Mouse (Mus musculus) urinary bladder, adult 2 months (tissue): Measurements from ENCODE around the gene Gsdmc4. TPM values are rescaled to one million over a fixed set of nuclear protein-coding genes. Genes with fewer than 3 reads are reported as not detected.
"Not testable (repeated sequence)": the region's sequence is repeated elsewhere in the genome, so short reads cannot be mapped to it uniquely, and the experiment has no call there.

ENCODE experiments used
- DNase-seq: peaks from one replicate; pipeline ENCODE4 v3.0.0; 2022; ENCODE audit warnings: low spot score
- polyA plus RNA-seq: library from polyadenylated mRNA; depleted of rRNA; stranded (reverse); fragments of >200 nt; gene quantifications from 2 replicates; pipeline ENCODE4 v1.2.3, GENCODE M21; 2012; rRNA removed

The Gsdmc4 gene
- 0.71 and 0.84 TPM in 2 replicates for polyA plus RNA-seq

DNA sequence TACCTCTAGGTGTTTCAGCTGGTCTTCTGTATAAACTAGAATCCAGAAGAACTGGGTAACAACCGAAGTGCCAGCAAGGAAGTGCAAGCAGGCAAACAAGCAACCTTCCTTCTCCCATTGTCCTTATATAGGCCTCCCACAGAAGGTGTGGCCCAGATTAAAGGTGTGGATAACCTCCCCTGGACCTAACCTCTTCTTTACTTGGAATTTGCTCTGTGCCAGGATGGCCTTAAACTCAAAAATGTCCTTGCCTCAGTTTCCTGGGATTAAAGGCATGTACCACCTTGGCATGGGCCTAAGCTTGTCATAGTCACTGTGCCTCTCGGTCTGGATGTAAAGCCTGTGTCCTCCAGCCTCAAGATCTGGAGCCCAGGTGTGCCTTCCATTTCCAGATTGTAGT lies at the start of gene Gsdmc4:
Gene Gsdmc4, minus strand, starts transcription at position 101 of the 400 bp plus-strand sequence.
- DNase-seq, result not testable (repeated sequence)

GRCm38 (mm10) chr15:63960542-63960941 lies 48.4 kb upstream of the Gsdmc4 start:
- DNase-seq, result no peak

- no peak for DNase-seq
Measured at GRCm38 (mm10) chr15:63957553-63957952, 45.5 kb upstream of the Gsdmc4 start.

GRCm38 (mm10) chr15:63953256-63953655 lies 41.2 kb upstream of the Gsdmc4 start:
- DNase-seq, result no peak

DNA sequence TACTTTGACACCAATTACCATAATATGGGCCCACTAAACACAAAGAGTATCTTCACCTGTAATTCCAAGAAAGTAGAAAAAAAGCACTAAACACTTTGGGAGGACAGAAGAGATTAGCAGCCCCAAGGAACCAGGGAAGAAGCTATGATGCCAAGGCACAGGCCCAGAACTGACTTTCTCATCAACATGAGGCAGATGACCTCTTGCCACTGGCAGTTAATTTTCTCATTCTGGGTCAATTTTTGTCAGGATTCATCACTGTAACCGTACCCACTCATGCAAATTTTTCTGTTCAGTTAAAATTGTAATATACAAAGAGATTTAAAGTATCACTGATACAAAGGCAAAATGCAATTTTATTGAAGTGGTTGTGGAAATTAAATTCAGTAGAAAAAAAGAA lies 29.1 kb upstream of the Gsdmc4 start:
- DNase-seq, result no peak

- DNase-seq, result no peak
Measured at GRCm38 (mm10) chr15:63932656-63933055, 20.6 kb upstream of the Gsdmc4 start.

DNA sequence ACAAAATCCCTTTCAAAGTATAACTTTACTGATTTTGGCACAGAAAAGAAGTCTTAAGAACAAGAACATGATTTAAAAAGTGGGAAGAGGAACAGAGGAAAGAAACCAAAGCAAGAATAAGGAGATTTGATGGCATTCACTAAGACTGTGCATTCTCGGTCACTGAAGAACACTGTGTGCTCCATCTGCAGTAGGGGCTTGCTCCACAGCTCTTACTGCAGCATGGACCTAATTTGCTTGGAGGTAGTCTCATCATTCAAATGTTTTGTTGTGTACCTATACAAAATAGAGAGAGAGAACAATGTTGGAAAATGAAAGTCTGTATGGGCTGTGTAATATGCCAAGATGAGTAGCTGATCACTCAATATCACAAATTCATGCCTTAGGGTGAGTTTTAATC lies 19.3 kb upstream of the Gsdmc4 start:
- DNase-seq, result no peak

DNA sequence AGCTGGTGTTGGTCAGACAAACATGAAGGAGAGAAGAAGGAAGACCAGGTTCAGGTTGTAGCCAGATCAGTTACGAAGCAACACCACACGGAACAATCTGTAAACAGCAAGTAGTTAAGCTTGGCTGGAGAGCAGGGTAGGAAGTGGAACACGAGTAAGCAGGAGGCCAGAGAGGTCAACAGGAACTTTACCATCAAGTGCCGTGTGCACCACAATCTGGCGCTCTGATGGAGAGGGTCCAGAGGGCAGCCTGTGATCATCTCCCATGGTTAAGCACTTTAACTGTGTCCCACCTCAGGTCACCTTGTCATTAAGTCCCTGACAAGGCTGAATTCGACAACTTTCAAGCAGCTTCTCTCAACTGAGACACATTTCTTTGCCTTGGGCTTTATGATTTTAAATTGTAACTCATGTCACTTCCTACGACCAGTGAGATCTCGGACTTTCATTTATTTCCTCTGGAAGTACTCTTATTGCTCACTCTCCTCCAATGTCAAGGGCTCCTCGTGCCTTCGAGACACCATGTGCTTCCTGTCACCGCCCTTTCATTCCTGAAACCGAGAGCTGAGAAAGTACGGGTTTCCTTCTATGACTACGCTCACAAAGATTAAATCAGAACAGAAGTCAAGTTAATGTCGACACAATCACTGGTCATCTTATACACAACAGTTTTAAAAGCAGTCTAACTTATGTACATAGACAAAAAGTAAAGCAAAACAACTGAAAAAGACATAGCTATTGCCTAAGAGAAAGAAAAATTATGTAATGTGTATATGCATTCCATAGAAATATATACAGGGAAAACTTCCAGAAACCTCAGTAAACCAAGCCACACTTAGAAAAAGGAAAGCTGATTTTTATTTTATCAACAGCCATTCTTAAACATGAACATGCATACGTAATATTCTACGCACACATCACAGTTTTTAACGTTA lies 18.3 kb upstream of the Gsdmc4 start:
- DNase-seq, result no peak

GRCm38 (mm10) chr15:63926201-63926600 lies 14.1 kb upstream of the Gsdmc4 start:
- no peak for DNase-seq

DNA sequence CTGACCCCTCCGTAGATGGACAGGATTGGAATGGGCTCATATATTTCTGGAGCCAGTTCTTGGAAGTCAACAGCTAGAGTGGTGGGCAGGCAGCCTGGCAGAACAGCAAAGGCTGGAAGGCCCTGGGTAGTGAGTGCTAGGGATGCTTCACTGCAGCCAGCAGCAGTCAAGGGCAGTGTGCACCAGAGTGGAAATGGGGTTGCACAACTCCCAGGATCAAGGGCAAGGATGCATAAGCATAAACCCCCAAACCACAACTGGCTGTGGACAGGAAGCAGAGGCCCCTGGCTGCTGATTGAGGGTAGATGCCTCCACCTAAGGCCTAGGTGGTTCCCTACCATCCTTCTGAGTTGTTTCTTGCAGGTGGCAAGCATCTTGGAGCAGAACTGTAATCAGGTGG lies 12.4 kb upstream of the Gsdmc4 start:
- no peak for DNase-seq

GRCm38 (mm10) chr15:63921618-63922017 lies 9.5 kb upstream of the Gsdmc4 start:
- DNase-seq, result not testable (repeated sequence)

GRCm38 (mm10) chr15:63919728-63920127 lies 7.6 kb upstream of the Gsdmc4 start:
- DNase-seq, result not testable (repeated sequence)

DNA sequence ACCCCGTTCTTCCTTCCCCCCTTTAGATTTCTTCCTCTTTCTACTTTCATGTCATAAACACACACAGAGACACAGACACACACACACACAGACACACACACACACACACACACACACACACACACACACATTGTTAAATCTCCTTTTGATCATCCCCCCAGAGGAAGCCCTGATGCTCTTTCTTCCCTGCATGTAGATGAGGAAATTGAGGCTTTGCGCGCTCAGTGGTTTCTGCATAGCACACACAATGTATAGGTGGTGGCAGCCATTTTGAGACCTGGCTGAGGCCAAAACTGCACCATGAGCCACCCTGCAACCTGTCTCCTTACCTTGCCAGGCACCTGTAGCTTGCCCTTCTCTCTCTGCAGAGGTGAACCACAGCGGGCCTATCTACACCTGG lies 4.5 kb upstream of the Gsdmc4 start:
- DNase-seq, result not testable (repeated sequence)

DNA sequence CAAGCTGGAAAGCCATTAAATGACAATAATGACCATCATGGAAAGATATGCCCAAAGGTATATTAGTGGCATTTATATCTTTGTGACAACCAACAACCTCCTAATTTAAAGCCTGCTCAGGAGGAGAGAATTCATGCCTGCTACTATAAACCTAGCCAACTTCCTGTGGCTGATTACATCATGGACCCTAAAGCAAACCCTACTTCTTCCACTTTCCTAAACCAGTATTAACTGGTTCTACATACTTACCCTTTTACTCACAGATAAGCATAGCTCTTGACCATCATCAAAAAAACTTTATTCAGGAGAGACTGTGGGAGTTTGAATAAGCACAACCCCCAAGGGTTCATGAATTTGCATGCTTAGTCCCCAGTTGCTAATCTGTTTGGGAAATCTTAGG lies 2.2 kb downstream of the Gsdmc4 start:
- DNase-seq, result not testable (repeated sequence)

- not testable (repeated sequence) for DNase-seq
Measured at GRCm38 (mm10) chr15:63895560-63896353, 16.3 kb downstream of the Gsdmc4 start.

- DNase-seq, result not testable (repeated sequence)
Measured at GRCm38 (mm10) chr15:63888440-63888839, 23.7 kb downstream of the Gsdmc4 start.

DNA sequence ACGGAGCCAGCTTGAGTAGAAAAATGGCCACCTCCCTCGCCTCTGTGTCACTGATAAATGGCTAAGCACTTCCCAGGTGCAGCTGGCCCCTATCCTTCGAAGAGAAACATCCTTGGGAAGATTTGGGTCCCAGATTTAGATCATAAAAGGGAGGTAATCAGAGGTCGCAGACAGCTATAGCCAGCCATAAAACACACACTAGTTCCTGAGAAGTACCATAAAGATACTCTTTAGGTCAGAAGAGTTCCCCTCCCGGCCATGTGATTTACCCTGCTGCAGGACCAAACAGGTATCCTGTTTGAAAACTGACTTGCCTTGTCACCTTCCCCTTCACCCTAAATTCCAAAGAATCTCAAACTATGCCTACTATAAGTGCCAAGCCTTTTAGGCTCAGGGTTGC lies 24.1 kb downstream of the Gsdmc4 start:
- DNase-seq, result not testable (repeated sequence)

- not testable (repeated sequence) for DNase-seq
Measured at GRCm38 (mm10) chr15:63878458-63878857, 33.6 kb downstream of the Gsdmc4 start, which contains the start of gene Gsdmc3. Gene Gsdmc3 (minus strand): TSS chr15:63878558.

DNA sequence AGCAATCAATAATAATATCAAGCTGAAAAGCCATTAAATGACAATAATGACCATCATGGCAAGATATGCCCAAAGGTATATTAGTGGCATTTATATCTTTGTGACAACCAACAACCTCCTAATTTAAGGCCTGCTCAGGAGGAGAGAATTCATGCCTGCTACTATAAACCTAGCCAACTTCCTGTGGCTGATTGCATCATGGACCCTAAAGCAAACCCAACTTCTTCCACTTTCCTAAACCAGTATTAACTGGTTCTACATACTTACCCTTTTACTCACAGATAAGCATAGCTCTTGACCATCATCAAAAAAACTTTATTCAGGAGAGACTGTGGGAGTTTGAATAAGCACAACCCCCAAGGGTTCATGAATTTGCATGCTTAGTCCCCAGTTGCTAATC lies 35.9 kb downstream of the Gsdmc4 start:
- not testable (repeated sequence) for DNase-seq

DNA sequence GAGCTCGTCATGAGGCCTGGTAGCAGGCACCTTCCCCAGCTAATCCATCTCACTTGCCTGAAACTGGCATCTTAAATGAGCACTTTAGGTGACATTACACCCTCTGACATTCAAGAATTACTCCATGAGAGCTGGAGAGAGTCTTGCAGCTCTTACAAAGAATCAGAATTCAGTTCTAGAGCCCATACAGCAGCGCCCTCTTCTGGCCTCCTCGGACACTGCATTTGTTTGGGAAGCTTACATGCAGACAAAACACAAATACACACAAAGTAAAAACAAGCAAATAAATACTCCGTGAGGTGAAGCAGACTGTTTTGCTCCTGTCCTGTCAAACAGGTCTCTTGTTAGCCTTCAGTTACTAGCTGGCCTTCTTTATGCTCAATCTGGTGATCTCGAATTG lies 50.1 kb downstream of the Gsdmc4 start:
- DNase-seq, result not testable (repeated sequence)
